Mouse (Mus musculus) bone marrow, adult 2 months (tissue): ENCODE results near the gene Amotl1.

ENCODE experiments used
- CTCF ChIP-seq: fragments of 200-500 bp; IDR thresholded peaks from 2 replicates; pipeline ENCODE4 v1.5.1; 2011; ENCODE audit warnings: low read length, control low read depth; ENCODE audit not compliant: control insufficient read depth, insufficient read depth
- POLR2A ChIP-seq: fragments of 200-500 bp; IDR thresholded peaks from 2 replicates; pipeline ENCODE4 v1.6.1; 2011; ENCODE audit warnings: low read depth, mild to moderate bottlenecking, control low read depth, low read length, borderline replicate concordance; ENCODE audit not compliant: control insufficient read depth

DNA sequence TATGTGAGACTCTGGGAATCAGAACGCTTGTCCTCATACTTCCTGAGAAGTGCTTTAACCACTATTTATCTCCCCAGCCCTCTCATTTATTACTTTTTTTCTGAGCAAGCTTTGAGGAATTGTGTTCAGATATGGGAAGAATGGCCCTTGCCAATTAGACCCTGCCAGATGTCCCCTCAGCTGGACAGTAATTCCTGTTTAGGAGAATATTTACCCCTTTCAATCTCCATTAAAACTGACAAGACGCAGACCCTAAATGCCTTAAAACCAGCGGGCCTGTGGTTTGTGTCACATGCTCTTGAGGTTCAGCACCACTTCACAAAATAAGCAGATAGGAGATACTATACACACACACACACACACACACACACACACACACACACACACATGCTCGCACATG, 39.5 kb upstream of the Amotl1 start:
- TF ChIP-seq CTCF (no peak), POLR2A (no peak)
